Mouse (Mus musculus) forebrain, embryonic 16.5 days (tissue): ENCODE measurements at regions not wholly inside any gene's neighbourhood (a gene's known extent, or its start where the extent isn't known, plus 50 kb on each side); places are given as distances from the start of the nearest gene placed in this dataset.
A peak's percentile ranks its signal among the peaks of the same experiment; 100 is the strongest.

Experiments used
- ATAC-seq: fragments of 200-750 bp; cut with Nextera tagmentation; 2 replicates; pipeline ENCODE4 v1.8.0; 2017; ENCODE audit warnings: mild to moderate bottlenecking, moderate library complexity
- H3K27ac ChIP-seq: fragments of 300-500 bp; sonication (generic); 2 replicates; pipeline ENCODE4 v1.5.1; 2014; ENCODE audit warnings: low read length, control low read depth
- H3K27me3 ChIP-seq: fragments of 300-500 bp; sonication (generic); replicated peaks from 2 replicates; pipeline ENCODE4 v1.6.1; 2014; ENCODE audit warnings: low read length; ENCODE audit not compliant: control insufficient read depth, insufficient read depth
- H3K36me3 ChIP-seq: fragments of 300-500 bp; sonication (generic); 2 replicates; pipeline ENCODE4 v1.6.1; 2014; ENCODE audit not compliant: control insufficient read depth, insufficient read depth
- H3K4me1 ChIP-seq: fragments of 300-500 bp; sonication (generic); replicated peaks from 2 replicates; pipeline ENCODE4 v1.6.1; 2014; ENCODE audit warnings: low read length; ENCODE audit not compliant: control insufficient read depth, insufficient read depth
- H3K4me2 ChIP-seq: fragments of 300-500 bp; sonication (generic); 2 replicates; pipeline ENCODE4 v1.6.1; 2014; ENCODE audit warnings: mild to moderate bottlenecking, low read length, control low read depth
- H3K4me3 ChIP-seq: fragments of 300-500 bp; sonication (generic); replicated peaks from 2 replicates; pipeline ENCODE4 v1.5.1; 2014; ENCODE audit warnings: mild to moderate bottlenecking, low read length, control low read depth
- H3K9ac ChIP-seq: fragments of 300-500 bp; sonication (generic); replicated peaks from 2 replicates; pipeline ENCODE4 v1.6.1; 2014; ENCODE audit warnings: low read depth, low read length, control low read depth
- H3K9me3 ChIP-seq: fragments of 300-500 bp; sonication (generic); 2 replicates; pipeline ENCODE4 v1.6.1; 2016; ENCODE audit warnings: low read length; ENCODE audit not compliant: control insufficient read depth
- WGBS: fragments of 180-500 bp; shearing (Covaris S2); extraction: QIAGEN DNeasy Blood & Tissue Kit; methylation state at CpG from one replicate; pipeline ENCODE4 v1.1.7; 2014; 5-methylcytosine and 5-hydroxymethylcytosine counted together

GRCm38 (mm10) chr11:56195316-56195715, 154.5 kb upstream of the Nmur2 start:
- WGBS, result 65% methylated on average over 3 of the region's 3 CpGs
- Histone ChIP-seq H3K9ac (no peak overlapping the region), H3K36me3 (no peaks in the 10 kb centered on the region), H3K27me3 (no peaks in the 10 kb centered on the region), H3K4me2 (no peak overlapping the region), H3K4me3 (no peak overlapping the region), H3K9me3 (no peaks in the 10 kb centered on the region), H3K27ac (no peak overlapping the region), H3K4me1 (no peaks in the 10 kb centered on the region)
- ATAC-seq, result no peak

DNA sequence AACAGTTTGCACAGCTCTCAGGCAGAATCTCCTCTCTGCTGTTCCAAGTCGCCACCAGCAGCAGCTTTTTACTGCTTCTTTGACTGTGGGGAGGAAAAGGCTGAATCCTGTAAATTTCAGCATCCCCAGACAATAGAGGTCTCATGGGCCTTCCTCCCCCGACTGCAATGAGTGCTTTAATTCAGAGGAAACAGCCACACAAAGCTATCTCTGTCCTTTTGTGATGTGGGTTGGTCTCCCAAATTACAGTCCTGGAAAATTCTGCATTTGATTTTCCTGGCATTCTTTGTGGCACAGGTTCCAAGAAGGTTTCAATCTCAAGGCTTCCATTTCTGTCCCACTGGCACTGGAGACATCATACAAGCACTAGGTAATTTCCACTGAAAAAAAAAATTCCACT, 152.6 kb upstream of the Nmur2 start:
- no peak overlapping the region for H3K4me3 ChIP-seq
- no peak overlapping the region for H3K27ac ChIP-seq
- H3K27me3 ChIP-seq, result no peaks in the 10 kb centered on the region
- WGBS, result 60% methylated on average over 2 of the region's 2 CpGs
- H3K9ac ChIP-seq, result no peak overlapping the region
- H3K4me1 ChIP-seq, result no peaks in the 10 kb centered on the region
- ATAC-seq, result no peak
- H3K4me2 ChIP-seq, result no peak overlapping the region
- H3K9me3 ChIP-seq, result no peaks in the 10 kb centered on the region
- H3K36me3 ChIP-seq, result no peaks in the 10 kb centered on the region

DNA sequence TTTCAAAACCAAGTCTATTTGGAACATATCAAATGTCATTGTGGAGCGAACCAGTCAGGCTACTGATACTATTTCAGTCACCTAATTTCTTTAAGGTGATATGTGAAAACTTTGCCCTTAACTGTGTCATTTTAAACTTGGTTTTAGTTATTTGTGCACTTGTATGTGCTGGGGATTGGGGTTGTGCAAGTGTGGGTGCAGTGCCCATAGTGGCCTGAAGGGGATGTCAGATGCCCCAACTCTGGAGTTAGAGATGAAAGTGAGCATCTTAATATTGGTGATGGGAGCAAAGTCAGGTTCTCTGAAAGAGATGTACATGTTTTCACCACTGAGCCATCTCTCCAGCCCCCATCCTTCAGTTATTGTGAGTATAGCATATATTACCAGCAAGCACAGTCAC, 133.1 kb upstream of the Nmur2 start:
- no peaks in the 10 kb centered on the region for H3K9me3 ChIP-seq
- 96% methylated on average over 1 of the region's 1 CpGs for WGBS
- H3K27me3 ChIP-seq, result no peaks in the 10 kb centered on the region
- H3K36me3 ChIP-seq, result no peaks in the 10 kb centered on the region
- no peak for ATAC-seq
- H3K9ac ChIP-seq, result no peak overlapping the region
- no peak overlapping the region for H3K4me2 ChIP-seq
- no peak overlapping the region for H3K27ac ChIP-seq
- H3K4me3 ChIP-seq, result no peak overlapping the region
- peaks cover 4% of the 10 kb centered on the region; the same call in 1 of the 2 replicates for H3K4me1 ChIP-seq

DNA sequence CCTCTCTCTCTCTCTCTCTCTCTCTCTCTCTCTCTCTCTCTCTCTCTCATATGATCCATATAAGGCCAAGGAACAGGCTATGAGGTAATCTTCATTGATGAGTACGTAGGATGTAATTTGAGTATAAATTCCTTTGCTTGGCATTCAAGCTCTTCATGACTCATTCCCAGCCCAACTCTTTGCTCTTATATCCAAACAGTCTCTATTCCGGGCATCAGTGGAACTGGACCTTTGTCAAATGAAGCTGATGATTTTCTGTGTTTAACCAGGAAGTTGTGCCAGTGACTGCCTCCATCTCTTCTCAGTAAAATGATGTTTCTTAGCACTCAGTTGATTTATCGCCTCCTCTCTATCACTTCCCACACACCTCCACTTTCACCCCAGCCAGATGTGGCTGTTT, 132.4 kb upstream of the Nmur2 start:
- Histone ChIP-seq H3K4me3 (no peak overlapping the region), H3K27me3 (no peaks in the 10 kb centered on the region), H3K4me2 (no peak overlapping the region), H3K9me3 (no peaks in the 10 kb centered on the region), H3K36me3 (no peaks in the 10 kb centered on the region), H3K27ac (no peak overlapping the region), H3K9ac (no peak overlapping the region), H3K4me1 (peaks cover 4% of the 10 kb centered on the region; the same call in 1 of the 2 replicates)
- ATAC-seq, result no peak
- 79% methylated on average over 3 of the region's 3 CpGs for WGBS

- H3K4me3 ChIP-seq, result no peak overlapping the region
- no peaks in the 10 kb centered on the region for H3K36me3 ChIP-seq
- no peaks in the 10 kb centered on the region for H3K9me3 ChIP-seq
- no peak overlapping the region for H3K4me2 ChIP-seq
- no peaks in the 10 kb centered on the region for H3K27me3 ChIP-seq
- WGBS, result 33% methylated on average over 9 of the region's 9 CpGs
- peaks cover 11% of the 10 kb centered on the region for H3K4me1 ChIP-seq
- peak overlapping the region; percentile 70 for H3K27ac ChIP-seq
- no peak overlapping the region for H3K9ac ChIP-seq
- ATAC-seq, result peak; percentile 95
These were observed 128.8 kb upstream of the Nmur2 start for GRCm38 (mm10) chr11:56169576-56169975.

GRCm38 (mm10) chr11:56166849-56167248, 126.0 kb upstream of the Nmur2 start:
- 28% methylated on average over 2 of the region's 2 CpGs for WGBS
- Histone ChIP-seq H3K27me3 (no peaks in the 10 kb centered on the region), H3K27ac (no peak overlapping the region; the same call in 1 of the 2 replicates), H3K9me3 (no peaks in the 10 kb centered on the region), H3K4me1 (peaks cover 11% of the 10 kb centered on the region), H3K36me3 (no peaks in the 10 kb centered on the region), H3K4me2 (no peak overlapping the region), H3K9ac (no peak overlapping the region), H3K4me3 (no peak overlapping the region)
- no peak for ATAC-seq

GRCm38 (mm10) chr11:56165759-56166158, 124.9 kb upstream of the Nmur2 start:
- 81% methylated on average over 5 of the region's 5 CpGs for WGBS
- Histone ChIP-seq H3K4me3 (no peak overlapping the region), H3K9me3 (no peaks in the 10 kb centered on the region), H3K4me1 (peaks cover 11% of the 10 kb centered on the region), H3K27ac (no peak overlapping the region), H3K36me3 (no peaks in the 10 kb centered on the region), H3K27me3 (no peaks in the 10 kb centered on the region), H3K4me2 (no peak overlapping the region), H3K9ac (no peak overlapping the region)
- 0 out of 2 replicates have a peak, but pooled peaks have one; percentile 19 for ATAC-seq

- no peak overlapping the region for H3K4me3 ChIP-seq
- H3K9me3 ChIP-seq, result no peaks in the 10 kb centered on the region
- ATAC-seq, result no peak
- 41% methylated on average over 2 of the region's 2 CpGs for WGBS
- no peaks in the 10 kb centered on the region for H3K36me3 ChIP-seq
- no peak overlapping the region for H3K27ac ChIP-seq
- H3K27me3 ChIP-seq, result no peaks in the 10 kb centered on the region
- H3K9ac ChIP-seq, result no peak overlapping the region
- H3K4me1 ChIP-seq, result peaks cover 6% of the 10 kb centered on the region
- no peak overlapping the region for H3K4me2 ChIP-seq
These were observed 119.5 kb upstream of the Nmur2 start for GRCm38 (mm10) chr11:56160286-56160685.

- Histone ChIP-seq H3K4me2 (no peak overlapping the region), H3K36me3 (no peaks in the 10 kb centered on the region), H3K4me3 (no peak overlapping the region), H3K4me1 (peaks cover 6% of the 10 kb centered on the region), H3K9me3 (no peaks in the 10 kb centered on the region), H3K27ac (no peak overlapping the region), H3K9ac (no peak overlapping the region), H3K27me3 (no peaks in the 10 kb centered on the region)
- WGBS, result 42% methylated on average over 10 of the region's 10 CpGs
- ATAC-seq, result peak; percentile 85
These were observed 118.7 kb upstream of the Nmur2 start for GRCm38 (mm10) chr11:56159412-56160074.
